Mouse (Mus musculus) CH12.LX (cell line): ENCODE data around the gene Aagab. TPM values are rescaled to one million over a fixed set of nuclear protein-coding genes. Genes with fewer than 3 reads are reported as not detected.

Experiments used
- DNase-seq: peaks from one replicate; pipeline ENCODE4 v3.0.0-alpha.2; 2013; ENCODE audit errors: extremely low read depth
- H3K27ac ChIP-seq: 2 replicates; pipeline ENCODE4 v1.5.1; 2012; ENCODE audit warnings: low read depth, mild to moderate bottlenecking, control low read depth, moderate library complexity; ENCODE audit not compliant: insufficient read depth
- H3K27me3 ChIP-seq: replicated peaks from 2 replicates; pipeline ENCODE3; 2012; ENCODE audit warnings: inconsistent platforms
- H3K36me3 ChIP-seq, 2 experiments: replicated peaks in 1 of 2; 2 replicates each; pipeline versions ENCODE3 to v1.6.1; 2012; ENCODE audit warnings: inconsistent platforms in 1 of 2, low read length in 1 of 2, mild to moderate bottlenecking in 1 of 2, mixed read lengths in 1 of 2, moderate library complexity in 1 of 2; ENCODE audit not compliant: control insufficient read depth in 1 of 2, insufficient read depth in 1 of 2
- H3K4me1 ChIP-seq, 2 experiments: 2 replicates each; pipeline ENCODE4 v1.6.1; 2012; ENCODE audit warnings: inconsistent platforms in 1 of 2, moderate library complexity in 1 of 2; ENCODE audit not compliant: insufficient read depth in 2 of 2, control insufficient read depth in 1 of 2
- H3K4me2 ChIP-seq: 2 replicates; pipeline ENCODE4 v1.6.1; 2012; ENCODE audit warnings: low read depth, mild to moderate bottlenecking, control low read depth; ENCODE audit not compliant: poor library complexity, insufficient read depth, severe bottlenecking
- H3K4me3 ChIP-seq, 3 experiments: fragments of 150-350 bp in 1 of 3; sonication (generic) in 1 of 3; replicated peaks in 1 of 3; 2 replicates each; pipeline versions ENCODE3 to v1.5.1; 2011 to 2012; ENCODE audit warnings: low read depth in 2 of 3, low read length in 2 of 3, mild to moderate bottlenecking in 2 of 3, moderate library complexity in 2 of 3, control low read depth in 1 of 3, improper control_type of control experiment in 1 of 3, inconsistent platforms in 1 of 3, mixed read lengths in 1 of 3; ENCODE audit not compliant: poor library complexity in 1 of 3
- H3K79me2 ChIP-seq: replicated peaks from 2 replicates; pipeline ENCODE4 v1.6.1; 2012; ENCODE audit warnings: mild to moderate bottlenecking, moderate library complexity; ENCODE audit not compliant: control insufficient read depth, poor library complexity, insufficient read depth, severe bottlenecking; ENCODE audit errors: extremely low read depth
- H3K9ac ChIP-seq: 2 replicates; pipeline ENCODE4 v1.6.1; 2012; ENCODE audit warnings: low read depth, mild to moderate bottlenecking, control low read depth, moderate library complexity; ENCODE audit not compliant: insufficient read depth
- H3K9me3 ChIP-seq: replicated peaks from 2 replicates; pipeline ENCODE3; 2012; ENCODE audit warnings: low read length, inconsistent platforms, mixed read lengths
- BHLHE40 ChIP-seq: IDR thresholded peaks from 2 replicates; pipeline ENCODE4 v1.6.1; 2011; ENCODE audit warnings: mild to moderate bottlenecking, low read depth, low read length, improper control_type of control experiment
- CTCF ChIP-seq, 2 experiments: IDR thresholded peaks in 1 of 2; conservative IDR thresholded peaks in 1 of 2; 2 replicates each; pipeline ENCODE4 v1.5.1; 2011 to 2012; ENCODE audit warnings: low read depth in 2 of 2, low read length in 2 of 2, improper control_type of control experiment in 1 of 2, inconsistent platforms in 1 of 2, mild to moderate bottlenecking in 1 of 2, moderate library complexity in 1 of 2
- JUND ChIP-seq: conservative IDR thresholded peaks from 2 replicates; pipeline ENCODE4 v1.6.1; 2011; ENCODE audit warnings: low read depth, low read length, improper control_type of control experiment
- MAZ ChIP-seq: IDR thresholded peaks from 2 replicates; pipeline ENCODE4 v1.6.1; 2012; ENCODE audit warnings: low read depth, mild to moderate bottlenecking, inconsistent platforms, low read length, improper control_type of control experiment, moderate library complexity
- NELFE ChIP-seq: IDR thresholded peaks from 2 replicates; pipeline ENCODE4 v1.6.1; 2011; ENCODE audit warnings: low read depth, low read length, improper control_type of control experiment
- NRF1 ChIP-seq: IDR thresholded peaks from 2 replicates; pipeline ENCODE4 v1.6.1; 2014; ENCODE audit warnings: low read depth, mild to moderate bottlenecking, inconsistent platforms, low read length, improper control_type of control experiment, moderate library complexity
- PAX5 ChIP-seq: IDR thresholded peaks from 2 replicates; pipeline ENCODE4 v1.6.1; 2012; ENCODE audit warnings: low read length, inconsistent platforms, mixed read lengths
- TBP ChIP-seq: conservative IDR thresholded peaks from 2 replicates; pipeline ENCODE4 v1.6.1; 2011; ENCODE audit warnings: low read depth, low read length, improper control_type of control experiment
- TCF12 ChIP-seq: IDR thresholded peaks from 2 replicates; pipeline ENCODE4 v1.6.1; 2014; ENCODE audit warnings: low read depth, mild to moderate bottlenecking, inconsistent platforms, low read length, improper control_type of control experiment
- ZC3H11A ChIP-seq: IDR thresholded peaks from 2 replicates; pipeline ENCODE4 v1.6.1; 2012; ENCODE audit warnings: low read depth, mild to moderate bottlenecking, inconsistent platforms, low read length, improper control_type of control experiment
- ZKSCAN1 ChIP-seq: IDR thresholded peaks from 2 replicates; pipeline ENCODE4 v1.6.1; 2012; ENCODE audit warnings: low read depth, inconsistent platforms, low read length, improper control_type of control experiment, borderline replicate concordance
- ZMIZ1 ChIP-seq: IDR thresholded peaks from 2 replicates; pipeline ENCODE4 v1.6.1; 2012; ENCODE audit warnings: low read depth, mild to moderate bottlenecking, inconsistent platforms, low read length, improper control_type of control experiment
- ZNF384 ChIP-seq: IDR thresholded peaks from 2 replicates; pipeline ENCODE4 v1.6.1; 2012; ENCODE audit warnings: low read depth, low read length, improper control_type of control experiment, inconsistent platforms
- dilution Hi-C: fragments of 300-500 bp; cut with MboI; formaldehyde crosslinking; loops from 2 replicates; pipeline ENCODE4 v1.14.3; 2020; ENCODE audit warnings: low sequenced_read_pairs; ENCODE audit not compliant: extremely low pct_unique_long_range_greater_than_20kb, extremely low pct_ligation_motif_present
- in situ Hi-C: fragments of 300-500 bp; cut with MboI; formaldehyde crosslinking; loops from 3 replicates; pipeline ENCODE4 v1.14.3; 2019; ENCODE audit warnings: low sequenced_read_pairs, low pct_ligation_motif_present, low pct_unique_long_range_greater_than_20kb, mixed read lengths
- polyA plus RNA-seq: library from polyadenylated mRNA; unstranded; fragments of >175 nt; gene quantifications from 2 replicates; pipeline ENCODE4 v1.2.1, GENCODE M21; 2012; ENCODE audit warnings: low read depth; ENCODE audit not compliant: insufficient read length
- total RNA-seq, 2 experiments: library from RNA; depleted of rRNA; stranded (reverse); fragments of 300-350 nt in 1 of 2; fragments of >200 nt in 1 of 2; gene quantifications; 2 replicates each; pipeline ENCODE4 v1.2.3; 2012 to 2014

The Aagab gene
- total and polyA plus RNA-seq, 3 experiments = 14.5 to 27.8 (median 14.5) TPM

GRCm38 (mm10) chr9:63611967-63612366 is 9.5 kb downstream of the Aagab start:
- H3K4me3 ChIP-seq = no peak overlapping the region
- peaks cover 6% of the 10 kb centered on the region for H3K9me3 ChIP-seq
- dilution Hi-C loops (no loop called here), in situ Hi-C loops (no loop called here)
- no peaks in the 10 kb centered on the region for H3K27me3 ChIP-seq
- TF ChIP-seq MAZ (no peak), TBP (no peak), TCF12 (no peak), ZMIZ1 (no peak), ZNF384 (no peak)
- H3K27ac ChIP-seq = no peak overlapping the region
- no peak overlapping the region for H3K4me2 ChIP-seq
- H3K9ac ChIP-seq = no peak overlapping the region
- H3K79me2 ChIP-seq = peaks cover 4% of the 10 kb centered on the region
- peaks cover 5 to 60% of the 10 kb centered on the region in 2 experiments for H3K36me3 ChIP-seq
- no peak for DNase-seq
- H3K4me1 ChIP-seq = peaks cover 6 to 58% of the 10 kb centered on the region in 2 experiments; a peak in 3 of 4 replicates

GRCm38 (mm10) chr9:63612565-63613515 is 10.4 kb downstream of the Aagab start:
- in situ Hi-C loops (no loop called here), dilution Hi-C loops (no loop called here)
- Histone ChIP-seq H3K27ac (no peak overlapping the region), H3K4me2 (no peak overlapping the region), H3K27me3 (no peaks in the 10 kb centered on the region), H3K9me3 (peaks cover 10% of the 10 kb centered on the region), H3K4me3 (no peak overlapping the region), H3K79me2 (peaks cover 2% of the 10 kb centered on the region), H3K36me3 (peaks cover 11 to 64% of the 10 kb centered on the region in 2 experiments), H3K9ac (no peak overlapping the region), H3K4me1 (peaks cover 6 to 58% of the 10 kb centered on the region in 2 experiments; a peak in 3 of 4 replicates)
- DNase-seq = no peak
- TF ChIP-seq JUND (no peak), ZKSCAN1 (no peak)

GRCm38 (mm10) chr9:63613569-63613968 is 11.1 kb downstream of the Aagab start:
- Histone ChIP-seq H3K4me1 (peaks cover 6 to 57% of the 10 kb centered on the region in 2 experiments; a peak in 3 of 4 replicates), H3K4me3 (no peak overlapping the region), H3K79me2 (no peaks in the 10 kb centered on the region; the same call in none of the 2 replicates), H3K9me3 (peaks cover 10% of the 10 kb centered on the region), H3K9ac (no peak overlapping the region), H3K27ac (no peak overlapping the region), H3K36me3 (peaks cover 13 to 64% of the 10 kb centered on the region in 2 experiments), H3K4me2 (no peak overlapping the region), H3K27me3 (no peaks in the 10 kb centered on the region)
- dilution Hi-C loops (no loop called here), in situ Hi-C loops (no loop called here)
- no peak for DNase-seq
- TF ChIP-seq BHLHE40 (no peak), CTCF (conservative IDR thresholded peaks at IDR 0.05 in 1 of 2, IDR thresholded peaks at IDR 0.05 in 1 of 2; ENCODE audit: low read depth in 2 of 2, low read length in 2 of 2) (no peak), NRF1 (no peak), NELFE (no peak), PAX5 (no peak), ZC3H11A (no peak)
